Mouse (Mus musculus): ENCODE data around the gene Lmo2. TPM values are rescaled to one million over a fixed set of nuclear protein-coding genes. Genes with fewer than 3 reads are reported as not detected.

Gene Lmo2
- total RNA-seq (2021): 10 to 100 TPM; 22.7 to 29.7 TPM
- long read RNA-seq, experiment 1, transcript Lmo2-202 (3 exons, 1,706 nt): minor isoform, 5 of 25 reads
- long read RNA-seq, experiment 1, transcript Lmo2-203 (4 exons, 1,654 nt): major isoform, 15 of 25 reads
- long read RNA-seq, experiment 1, partial matches to known transcripts: 0 of 25 reads
- long read RNA-seq, experiment 1, other reads (novel, unspliced or antisense): 3 of 25 reads
- long read RNA-seq, experiment 2, transcript Lmo2-202 (3 exons, 1,706 nt): minor isoform, 20 of 51 reads
- long read RNA-seq, experiment 2, transcript Lmo2-203 (4 exons, 1,654 nt): major isoform, 26 of 51 reads
- long read RNA-seq, experiment 2, partial matches to known transcripts: 1 of 51 reads
- long read RNA-seq, experiment 2, other reads (novel, unspliced or antisense): 2 of 51 reads

DNA sequence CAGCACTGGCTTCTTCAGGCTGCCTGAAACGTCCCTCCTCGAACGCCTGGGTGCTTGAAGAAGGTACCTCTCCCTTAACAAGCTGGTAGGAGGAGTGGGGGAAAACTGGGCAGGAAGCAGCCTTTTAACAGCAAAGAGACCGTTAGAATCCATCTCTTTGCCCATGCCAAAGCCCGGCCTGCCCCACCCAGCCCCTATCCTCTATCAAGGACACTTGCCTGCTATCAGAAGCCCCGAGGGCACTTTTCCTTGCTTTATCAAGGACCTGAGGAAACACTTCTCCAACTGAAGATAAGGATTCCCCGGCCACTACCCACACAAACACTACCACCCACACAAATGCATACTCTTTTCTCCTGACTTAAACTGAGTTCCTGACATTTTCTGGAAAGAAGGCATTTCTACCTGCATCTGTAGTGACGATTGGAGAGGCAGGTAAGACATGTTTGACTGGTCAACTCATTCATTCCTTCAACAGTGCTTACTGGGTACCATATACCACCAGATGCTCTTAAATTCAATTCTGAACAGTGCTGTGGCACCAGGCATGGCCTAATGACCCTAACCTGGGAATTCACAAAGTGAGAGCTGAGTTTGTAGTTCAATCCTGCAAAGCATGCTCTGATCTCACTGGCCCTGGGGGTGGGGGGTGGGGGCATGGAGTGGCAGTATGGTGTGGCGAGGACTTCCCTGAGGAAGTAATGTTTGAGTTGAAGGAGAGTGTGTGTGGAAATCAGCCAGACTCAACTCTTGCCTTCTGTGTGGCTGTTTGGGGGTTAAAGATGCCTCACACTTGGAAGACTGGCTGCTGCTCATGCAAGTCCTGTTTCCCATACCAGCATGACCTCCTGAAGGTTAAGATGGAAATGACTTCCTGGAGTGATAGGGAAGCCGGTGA lies at the start of gene Lmo2:
TSS of gene Lmo2 (plus strand) at position 338 of the 898 bp plus-strand sequence.
- no peak for DNase-seq (ENCODE audit: low spot score in 2 of 2)

DNA sequence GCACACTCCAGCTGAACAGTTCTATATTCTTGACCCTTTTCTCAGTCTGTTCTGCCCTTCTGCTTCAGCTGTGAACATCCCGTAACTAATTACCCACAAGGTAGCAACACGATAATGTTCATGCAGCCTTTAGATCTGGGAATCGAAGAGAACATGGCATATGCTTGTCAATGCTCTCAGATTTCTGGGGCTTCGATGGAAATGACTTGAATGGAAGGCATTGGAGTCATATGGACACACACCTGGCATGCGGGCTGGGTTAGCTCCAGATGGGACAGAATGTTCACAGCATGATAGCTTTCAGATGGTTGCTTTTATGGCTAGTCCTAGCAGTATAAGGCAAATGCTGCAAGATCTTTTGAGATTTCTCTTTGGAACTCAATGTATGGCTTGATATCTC lies 47.2 kb upstream of the Lmo2 start:
- DNase-seq (ENCODE audit: low spot score in 2 of 2): no peak

DNA sequence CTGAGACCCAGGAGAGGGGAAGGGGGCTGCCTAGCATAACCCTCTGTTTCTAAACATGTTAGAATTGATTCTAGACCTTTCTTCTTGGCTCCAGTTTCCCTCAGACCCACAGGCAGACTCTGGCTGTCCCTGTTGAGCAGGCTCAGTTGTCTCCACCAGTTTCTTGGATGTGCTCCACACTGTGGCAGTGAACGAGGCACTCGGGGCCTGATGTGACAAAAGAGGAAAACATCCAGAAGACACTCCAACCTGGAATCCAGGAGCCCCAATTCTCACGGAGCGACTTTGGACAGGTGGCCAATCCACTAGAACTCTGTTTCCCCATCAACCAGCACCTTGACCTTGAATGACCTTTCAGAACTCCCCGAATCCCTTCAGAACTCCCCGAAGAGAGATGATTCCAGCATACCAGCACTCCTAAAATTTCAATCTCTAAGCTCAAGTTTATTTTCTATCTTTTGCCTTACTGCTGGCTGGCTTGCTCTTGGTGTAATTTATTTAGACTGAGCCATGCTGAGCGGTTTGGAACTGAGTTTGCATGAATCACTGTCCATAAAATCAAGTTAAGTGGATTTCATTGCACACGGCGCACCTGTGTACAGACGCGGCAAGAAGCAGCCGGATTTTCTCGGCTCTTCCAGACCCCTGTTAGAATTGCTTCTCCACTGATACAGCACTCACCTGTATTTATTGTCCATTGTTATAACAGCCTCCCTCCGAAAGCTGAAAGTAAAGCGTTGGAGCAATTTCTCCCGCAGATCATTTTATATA lies 45.1 kb upstream of the Lmo2 start:
- DNase-seq (ENCODE audit: low spot score in 2 of 2): no peak

DNA sequence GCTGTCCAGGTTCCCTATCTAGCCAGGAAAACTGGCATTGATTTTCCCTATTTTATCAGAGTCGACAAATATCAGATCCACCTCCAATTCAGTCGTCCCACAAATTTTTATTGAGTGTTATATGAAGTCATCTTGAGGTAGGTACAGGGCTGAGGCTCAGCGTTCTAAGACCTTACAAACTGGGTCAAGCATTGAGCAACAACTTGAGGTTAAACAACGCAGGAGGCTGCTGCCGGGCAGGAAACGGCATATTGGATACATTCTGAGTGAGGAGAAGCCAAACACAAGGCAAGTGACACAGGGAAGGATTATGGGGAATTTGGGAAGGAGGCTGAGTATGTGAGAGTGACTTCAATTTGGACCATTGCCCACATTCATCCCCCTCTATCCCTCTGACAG lies 44.5 kb upstream of the Lmo2 start:
- DNase-seq (ENCODE audit: low spot score in 2 of 2): no peak

DNA sequence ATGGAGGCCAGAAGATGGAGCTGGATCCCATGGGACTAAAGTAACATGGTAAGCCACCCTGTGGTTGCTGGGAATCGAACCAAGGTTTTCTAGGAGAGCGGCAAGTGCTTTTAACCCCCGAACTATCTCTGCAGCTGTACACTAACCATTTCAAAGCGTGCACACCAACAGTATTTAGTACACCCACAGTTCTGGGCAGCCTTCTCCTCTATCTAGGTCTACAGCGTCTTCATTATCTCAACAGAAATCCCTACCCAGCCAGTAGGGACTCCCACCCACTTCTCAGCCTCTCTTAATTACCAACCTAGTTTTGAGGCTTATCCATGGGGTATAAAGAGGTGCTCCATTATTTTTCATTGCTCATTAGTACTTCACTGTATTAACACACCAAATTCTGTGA lies 41.7 kb upstream of the Lmo2 start:
- no peak for DNase-seq (ENCODE audit: low spot score in 2 of 2)

DNA sequence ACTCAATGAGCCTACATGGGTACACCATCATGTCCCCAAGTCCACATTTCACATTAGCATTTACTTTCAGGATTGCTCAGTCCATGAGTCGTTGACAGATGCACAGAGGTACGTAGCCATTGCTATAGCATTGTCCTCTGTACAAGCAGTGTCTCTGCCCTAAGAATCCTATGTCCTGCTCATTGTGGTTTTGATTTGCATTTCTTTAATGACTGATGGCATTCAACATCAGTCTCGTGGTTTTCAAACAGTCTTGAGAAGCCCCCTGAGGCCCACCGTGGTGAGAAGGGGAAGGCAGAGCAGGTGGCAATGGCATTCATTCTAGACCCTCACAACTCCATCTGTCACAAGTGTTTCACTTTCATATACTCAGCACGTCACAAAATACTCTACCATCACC lies 40.4 kb upstream of the Lmo2 start:
- DNase-seq (ENCODE audit: low spot score in 2 of 2): no peak

DNA sequence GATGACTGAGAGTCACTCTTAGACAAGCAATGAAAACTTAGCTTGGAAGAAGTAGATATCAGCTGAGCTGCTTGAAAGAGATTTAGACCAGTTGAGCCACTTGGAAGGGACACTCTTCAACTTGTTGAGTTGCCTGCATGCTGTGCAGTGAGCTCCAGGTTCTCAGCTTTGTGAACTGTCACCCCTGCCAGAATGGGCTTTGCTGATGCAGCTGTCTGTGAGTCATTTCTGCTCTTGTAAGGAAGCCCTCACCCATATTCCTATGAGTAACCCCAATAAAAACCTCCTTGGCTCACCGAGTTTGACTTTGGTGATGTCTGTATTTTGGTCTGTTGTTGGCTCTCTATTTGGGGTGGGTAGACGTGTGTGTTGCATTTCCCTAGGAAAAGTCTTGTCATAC lies 39.4 kb upstream of the Lmo2 start:
- no peak for DNase-seq (ENCODE audit: low spot score in 2 of 2)

DNA sequence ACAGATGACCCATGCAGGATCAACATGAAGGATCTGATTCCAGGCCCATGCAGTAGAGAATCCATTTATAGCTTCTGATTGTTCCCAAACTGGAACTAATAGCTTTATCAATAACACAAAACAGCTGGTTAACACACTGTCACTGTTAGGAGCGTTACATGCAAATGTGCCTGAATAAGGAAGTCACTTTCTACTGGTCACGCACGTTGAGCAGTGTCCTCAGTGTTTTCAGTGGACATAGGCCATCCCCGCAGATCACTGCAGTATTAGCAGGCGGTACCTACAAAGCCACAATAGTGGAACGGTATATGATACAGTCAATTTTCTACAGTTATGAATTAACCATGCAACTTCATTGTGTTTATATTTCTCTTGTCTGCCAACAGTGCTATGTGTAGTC lies 38.3 kb upstream of the Lmo2 start:
- no peak for DNase-seq (ENCODE audit: low spot score in 2 of 2)

DNA sequence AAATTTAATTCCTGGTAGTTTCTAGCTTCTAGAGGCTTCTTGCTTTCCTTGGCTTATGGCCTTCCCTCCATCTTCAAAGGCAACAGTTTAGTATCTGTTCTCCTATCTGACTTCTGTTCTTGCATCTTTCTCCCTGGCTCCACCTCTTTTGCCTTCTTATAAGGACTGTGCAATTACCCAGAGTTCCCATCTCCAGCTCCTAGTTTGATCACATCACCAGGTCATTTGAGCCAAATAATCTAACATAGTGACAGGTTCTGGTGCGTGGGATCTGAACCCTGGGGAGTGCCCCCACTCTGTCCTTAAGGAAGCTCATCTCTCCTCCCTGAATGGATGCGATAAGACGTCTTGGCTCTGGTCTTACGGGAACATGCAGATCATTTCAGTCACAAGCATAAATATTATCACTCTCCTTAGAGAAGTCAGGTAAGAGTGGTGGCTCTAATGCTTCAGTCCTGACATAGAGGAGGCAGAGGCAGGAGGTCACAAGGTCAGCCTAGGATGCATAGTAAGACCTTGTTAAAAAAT lies 31.1 kb upstream of the Lmo2 start:
- DNase-seq (ENCODE audit: low spot score in 2 of 2): no peak

DNA sequence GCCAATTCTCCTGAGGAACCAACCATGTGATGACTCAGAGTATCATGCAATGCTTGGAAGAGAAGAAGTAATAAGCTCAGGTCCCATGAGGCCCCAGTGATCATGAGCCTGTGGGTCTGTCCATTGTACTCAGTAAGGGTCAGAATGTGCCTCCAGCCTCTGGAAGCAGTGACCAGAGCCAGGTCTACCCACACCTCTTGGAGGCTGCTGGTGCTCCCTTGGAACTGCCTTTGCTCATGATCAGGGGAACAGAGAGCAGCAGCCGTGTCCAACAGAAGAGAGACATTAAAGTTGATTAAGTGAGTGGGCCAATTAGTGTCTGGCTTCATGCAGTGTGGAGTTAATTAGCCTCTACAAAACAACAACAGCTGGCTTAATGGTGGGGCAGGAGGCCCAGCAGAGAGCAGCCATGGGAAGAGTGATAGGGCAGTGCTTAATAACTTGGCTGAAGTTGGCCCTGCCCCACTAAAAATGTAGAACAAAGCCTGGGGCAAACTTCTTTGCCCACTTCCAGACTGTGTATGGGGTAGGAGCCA lies 30.1 kb upstream of the Lmo2 start:
- no peak for DNase-seq (ENCODE audit: low spot score in 2 of 2)

DNA sequence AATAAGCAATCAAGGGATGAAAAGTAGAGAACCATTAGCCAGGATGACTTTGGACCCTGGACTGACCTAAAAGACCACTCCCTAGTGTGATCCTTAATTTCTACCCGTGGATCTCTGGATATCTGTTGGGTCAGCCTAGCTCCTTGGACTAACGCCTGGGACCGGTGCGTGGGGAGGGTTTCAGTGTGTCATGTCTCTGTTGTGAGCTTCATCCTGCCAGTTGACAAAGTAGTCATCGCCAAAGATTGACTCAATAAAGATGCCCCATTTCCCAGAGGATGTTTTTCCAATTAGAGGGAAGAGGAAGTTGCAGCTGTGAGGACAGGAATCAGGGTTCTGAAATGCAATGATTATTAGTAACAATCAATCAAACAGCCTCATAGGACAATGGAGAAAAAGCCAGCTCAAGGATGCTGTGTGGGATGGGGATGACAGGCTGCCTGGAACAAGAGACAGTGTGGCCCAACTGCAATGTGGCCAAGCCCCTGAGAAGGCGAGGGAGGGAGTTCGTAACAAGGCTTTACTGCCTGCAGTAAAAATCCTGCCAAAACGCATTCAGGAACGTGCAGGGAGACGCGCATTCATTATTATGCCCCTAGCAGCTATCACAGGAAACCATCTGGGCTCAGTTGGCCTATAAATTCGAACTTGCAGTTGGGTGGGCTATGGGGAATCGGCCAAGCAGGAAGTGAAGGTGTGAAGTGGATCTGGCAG lies 27.3 kb upstream of the Lmo2 start:
- DNase-seq (ENCODE audit: low spot score in 2 of 2): no peak

DNA sequence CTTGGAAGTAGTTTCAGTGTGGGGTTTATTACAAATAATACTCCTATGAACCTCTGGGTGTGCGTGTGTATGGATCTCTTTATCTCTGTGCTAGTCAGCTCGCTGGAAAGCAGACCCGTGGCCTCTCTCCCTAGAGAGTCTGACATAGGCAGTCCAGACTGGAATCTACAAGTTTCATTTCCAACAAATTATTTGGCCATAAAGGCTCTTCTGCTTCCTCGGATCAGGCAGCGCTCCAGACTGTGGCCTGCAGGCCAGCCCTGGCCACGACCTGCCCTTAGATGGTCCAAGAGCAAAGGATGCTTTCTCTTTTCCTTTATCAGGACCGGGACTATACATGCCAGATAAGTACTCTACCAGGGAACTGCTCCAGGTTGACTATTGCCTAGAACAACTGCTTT lies 26.3 kb upstream of the Lmo2 start:
- DNase-seq (ENCODE audit: low spot score in 2 of 2): no peak

DNA sequence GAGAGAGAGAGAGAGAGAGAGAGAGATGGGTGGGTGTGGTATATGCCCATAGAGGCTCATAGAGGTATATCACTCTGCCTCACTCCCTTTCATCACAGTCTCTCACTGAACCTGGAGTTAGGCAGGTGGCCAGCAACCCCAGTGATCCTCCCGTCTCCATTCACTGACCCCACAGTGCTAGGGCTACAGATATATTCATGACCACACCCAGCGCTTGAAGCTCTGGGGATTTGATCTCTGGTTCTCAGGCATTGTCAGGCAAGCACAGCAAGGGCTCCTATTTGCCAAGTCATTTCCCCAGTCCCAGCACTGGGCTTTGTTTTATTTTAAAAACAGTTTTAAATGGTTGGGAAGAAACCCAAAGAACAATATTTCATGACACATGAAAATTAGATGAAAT lies 25.8 kb upstream of the Lmo2 start:
- no peak for DNase-seq (ENCODE audit: low spot score in 2 of 2)

DNA sequence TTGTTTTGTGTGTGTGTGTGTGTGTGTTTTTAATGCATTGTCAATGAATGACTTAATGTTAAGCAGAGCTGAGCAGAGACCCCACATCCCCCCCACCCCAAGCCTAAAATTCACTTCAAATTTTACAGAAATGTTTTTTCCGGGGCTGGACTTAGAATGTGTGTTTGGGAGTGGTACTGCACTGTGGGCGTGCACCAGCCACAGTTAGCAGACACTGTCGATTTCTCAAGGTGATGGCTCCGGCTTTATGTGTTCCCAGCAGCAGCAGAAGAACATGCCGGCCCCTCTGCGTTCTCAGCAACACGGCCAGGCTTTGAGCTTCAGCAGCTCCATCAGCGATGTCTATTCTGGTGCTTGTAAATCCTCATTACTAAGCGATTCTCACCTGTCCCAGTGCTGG lies 25.3 kb upstream of the Lmo2 start:
- DNase-seq (ENCODE audit: low spot score in 2 of 2): no peak

DNA sequence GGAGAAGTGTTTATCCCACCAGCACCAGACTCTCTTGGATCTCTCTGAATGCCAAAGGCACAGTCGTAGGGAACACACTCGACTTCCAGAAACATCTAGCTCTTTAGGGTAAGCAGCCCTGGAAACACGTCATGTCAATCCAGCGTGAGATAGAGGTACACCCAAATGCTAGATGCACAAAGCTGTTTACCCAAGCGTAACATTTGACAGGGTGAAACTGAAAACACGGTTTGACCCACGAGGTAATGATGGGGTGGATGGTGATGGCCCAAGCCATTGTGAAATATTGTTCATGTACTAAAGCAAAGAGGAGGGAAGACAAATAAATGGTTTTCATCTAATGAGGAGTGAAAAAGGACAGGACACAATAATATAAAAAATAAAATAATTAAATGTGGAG lies 23.5 kb upstream of the Lmo2 start:
- DNase-seq (ENCODE audit: low spot score in 2 of 2): no peak

DNA sequence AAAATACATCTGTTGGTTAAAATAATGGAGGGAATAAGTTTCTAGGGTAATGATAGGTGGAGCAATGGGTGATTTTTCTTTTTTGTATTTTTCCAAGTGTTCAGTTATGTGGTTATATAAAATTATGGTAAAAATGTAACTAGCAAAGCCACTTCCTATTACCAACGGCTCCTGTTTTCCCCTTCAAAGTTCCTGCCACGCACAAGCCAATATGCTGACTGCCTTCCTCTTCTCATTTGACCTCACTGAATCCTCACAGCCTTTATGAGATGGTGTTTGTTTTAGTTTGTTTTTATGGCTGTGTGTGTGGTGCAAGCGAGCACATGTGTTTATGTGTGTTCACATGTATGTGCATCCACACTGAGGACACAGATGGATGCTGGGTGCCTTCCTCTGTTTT lies 23.1 kb upstream of the Lmo2 start:
- no peak for DNase-seq (ENCODE audit: low spot score in 2 of 2)

DNA sequence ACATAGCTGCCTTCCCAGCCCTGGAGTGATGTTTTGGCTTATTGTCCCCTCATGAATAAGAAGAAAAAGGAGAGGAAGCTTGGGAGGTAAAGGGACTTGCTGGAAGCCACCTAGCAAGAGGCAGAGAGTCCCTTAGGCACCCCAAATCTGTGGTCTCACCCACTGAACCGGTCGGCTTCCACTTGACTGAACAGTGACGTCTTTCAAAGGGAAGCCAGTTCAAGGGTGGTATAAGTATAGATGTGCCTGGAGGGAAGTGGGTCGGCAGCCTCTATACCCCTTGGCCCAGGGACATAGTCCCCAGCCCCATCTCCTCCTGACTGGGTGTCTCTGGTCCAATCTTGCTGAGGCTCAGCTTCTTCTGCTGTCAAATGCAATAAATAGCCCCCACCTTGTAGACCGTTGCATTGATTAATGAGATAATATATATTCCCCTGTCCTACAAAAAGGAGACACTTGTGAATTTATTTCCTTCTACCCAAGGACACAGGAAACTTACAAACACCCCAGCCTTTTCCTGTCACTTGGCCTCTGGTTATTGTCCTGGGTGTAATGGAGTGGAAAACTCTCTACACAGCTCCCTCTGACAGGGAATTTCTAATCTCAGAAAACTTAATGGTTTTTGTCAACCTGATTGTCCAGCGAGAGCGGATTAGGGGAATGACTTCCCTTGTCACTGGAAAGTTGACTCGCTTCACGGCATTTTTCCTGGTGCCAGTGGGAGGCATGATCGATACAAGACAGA lies 21.9 kb upstream of the Lmo2 start:
- DNase-seq (ENCODE audit: low spot score in 2 of 2): no peak

DNA sequence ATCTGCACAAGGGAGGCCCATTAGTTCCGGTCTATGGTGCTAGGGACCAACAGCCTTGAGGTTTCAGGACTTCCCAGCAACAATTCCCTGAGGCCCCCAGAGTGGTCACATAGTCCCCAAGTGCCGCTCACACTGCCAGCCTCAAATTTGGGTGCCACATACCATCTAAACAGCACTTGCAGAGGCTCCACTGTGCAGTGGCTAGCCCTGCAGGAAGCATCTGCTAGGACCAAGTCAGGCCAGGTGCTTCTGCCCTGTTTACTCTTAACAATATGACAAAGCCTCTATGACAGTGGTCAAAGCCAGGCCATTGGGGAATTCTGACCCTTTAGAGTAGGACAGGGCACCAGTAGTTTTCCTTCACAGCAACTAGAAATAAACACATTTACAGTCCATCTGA lies 21.1 kb upstream of the Lmo2 start:
- DNase-seq (ENCODE audit: low spot score in 2 of 2): no peak

DNA sequence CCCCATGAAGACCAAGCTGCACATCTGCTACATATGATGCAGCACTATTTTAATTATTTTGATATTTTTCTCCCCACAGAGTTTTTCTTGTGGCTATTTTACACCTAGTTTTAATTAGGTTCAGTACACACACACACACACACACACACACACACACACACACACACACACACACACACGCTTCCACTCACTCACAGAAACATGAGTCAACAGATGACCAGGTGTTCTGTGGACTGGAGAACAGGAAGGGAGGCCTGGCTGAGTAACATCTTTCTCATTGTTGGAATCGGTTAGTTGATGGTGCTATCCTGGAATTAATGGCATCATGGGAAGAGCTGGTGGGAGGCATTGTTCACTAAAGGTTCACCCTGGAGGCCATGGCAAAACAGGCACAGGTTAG lies 20.1 kb upstream of the Lmo2 start:
- DNase-seq (ENCODE audit: low spot score in 2 of 2): no peak

DNA sequence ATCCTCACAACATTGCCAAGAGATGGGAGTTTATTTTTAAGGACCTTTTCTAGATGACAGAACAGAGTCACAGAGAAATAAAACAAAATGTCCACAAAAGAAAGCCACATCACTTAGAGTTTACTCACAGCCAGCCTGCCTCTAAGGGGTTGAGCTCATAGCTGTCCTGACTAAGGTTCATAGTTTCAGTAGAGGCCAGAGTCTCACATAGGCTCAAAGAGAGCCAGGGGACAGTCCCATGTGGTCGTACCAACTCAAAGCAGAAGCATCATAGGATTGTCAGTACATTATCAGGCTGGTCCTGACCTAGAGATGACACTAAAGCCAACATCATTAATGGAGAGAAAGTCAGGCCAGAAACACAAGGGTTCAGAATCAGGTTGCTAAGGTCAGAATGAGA lies 19.2 kb upstream of the Lmo2 start:
- no peak for DNase-seq (ENCODE audit: low spot score in 2 of 2)
